Mouse (Mus musculus): Measurements from ENCODE around the gene Ggt7. TPM values are rescaled to one million over a fixed set of nuclear protein-coding genes. Genes with fewer than 3 reads are reported as not detected.
A peak's percentile ranks its signal among the peaks of the same experiment; 100 is the strongest.

Ggt7 gene
- polyA plus RNA-seq, 1 experiment from 2014 or later, result 10.6 TPM

GRCm38 (mm10) chr2:155502596-155502995, 15.4 kb downstream of the Ggt7 start:
- no peak overlapping the region for H3K27ac ChIP-seq (ENCODE audit: low read depth, low read length)

GRCm38 (mm10) chr2:155490998-155491397, 27.0 kb downstream of the Ggt7 start:
- no peak overlapping the region for H3K27ac ChIP-seq (ENCODE audit: low read depth, low read length)

More at GRCm38 (mm10) chr2:155502596-155502995, 15.4 kb downstream of the Ggt7 start:
- H3K4me3 ChIP-seq (ENCODE audit: low read depth, low read length), result no peak overlapping the region
- DNase-seq (ENCODE audit: low spot score), result no peak
- no peaks in the 10 kb centered on the region for H3K36me3 ChIP-seq (ENCODE audit: control insufficient read depth, insufficient read depth, low read length)
- no peaks in the 10 kb centered on the region for H3K27me3 ChIP-seq (ENCODE audit: control insufficient read depth, insufficient read depth, low read length)
- no peaks in the 10 kb centered on the region for H3K9me3 ChIP-seq (ENCODE audit: control insufficient read depth, low read length)
- H3K4me2 ChIP-seq (ENCODE audit: low read depth, low read length, severe bottlenecking), result no peak overlapping the region
- no peaks in the 10 kb centered on the region for H3K4me1 ChIP-seq (replicated peaks; ENCODE audit: control insufficient read depth, insufficient read depth, low read length)
- no peak for ATAC-seq (replicated peaks; ENCODE audit: low FRiP score)
- 88% methylated on average over 7 of the region's 7 CpGs for WGBS
- no peak overlapping the region for H3K9ac ChIP-seq (ENCODE audit: low read length)

GRCm38 (mm10) chr2:155482021-155482420, 36.0 kb downstream of the Ggt7 start:
- no peak overlapping the region for H3K27ac ChIP-seq (ENCODE audit: low read depth, low read length)
- no peak overlapping the region for H3K9ac ChIP-seq (ENCODE audit: low read length)
- ATAC-seq (replicated peaks; ENCODE audit: low FRiP score) (no peak), DNase-seq (ENCODE audit: low spot score) (peak; percentile 81)
- H3K4me3 ChIP-seq (ENCODE audit: low read depth, low read length), result no peak overlapping the region
- H3K4me1 ChIP-seq (replicated peaks; ENCODE audit: control insufficient read depth, insufficient read depth, low read length), result no peaks in the 10 kb centered on the region
- no peak overlapping the region for H3K4me2 ChIP-seq (ENCODE audit: low read depth, low read length, severe bottlenecking)
- WGBS, result 49% methylated on average over 3 of the region's 3 CpGs
- H3K27me3 ChIP-seq (ENCODE audit: control insufficient read depth, insufficient read depth, low read length), result no peaks in the 10 kb centered on the region
- no peaks in the 10 kb centered on the region; the same call in 1 of the 2 replicates for H3K9me3 ChIP-seq (ENCODE audit: control insufficient read depth, low read length)
- no peaks in the 10 kb centered on the region for H3K36me3 ChIP-seq (ENCODE audit: control insufficient read depth, insufficient read depth, low read length)

More at GRCm38 (mm10) chr2:155490998-155491397, 27.0 kb downstream of the Ggt7 start:
- H3K4me3 ChIP-seq (ENCODE audit: low read depth, low read length), result no peak overlapping the region
- no peak overlapping the region for H3K9ac ChIP-seq (ENCODE audit: low read length)
- no peak overlapping the region for H3K4me2 ChIP-seq (ENCODE audit: low read depth, low read length, severe bottlenecking)
- ATAC-seq (replicated peaks; ENCODE audit: low FRiP score), result no peak
- DNase-seq (ENCODE audit: low spot score), result no peak
- H3K27me3 ChIP-seq (ENCODE audit: control insufficient read depth, insufficient read depth, low read length), result no peaks in the 10 kb centered on the region
- WGBS, result 89% methylated on average over 6 of the region's 6 CpGs
- no peaks in the 10 kb centered on the region for H3K4me1 ChIP-seq (replicated peaks; ENCODE audit: control insufficient read depth, insufficient read depth, low read length)
- H3K36me3 ChIP-seq (ENCODE audit: control insufficient read depth, insufficient read depth, low read length), result no peaks in the 10 kb centered on the region
- no peaks in the 10 kb centered on the region for H3K9me3 ChIP-seq (ENCODE audit: control insufficient read depth, low read length)

GRCm38 (mm10) chr2:155473570-155474088, 44.4 kb downstream of the Ggt7 start, which contains the start of gene Ncoa6:
TSS of gene Ncoa6 (minus strand) at chr2:155473894.
- DNase-seq (ENCODE audit: low spot score) (peak; percentile 93), ATAC-seq (replicated peaks; ENCODE audit: low FRiP score) (peak; percentile 85)
- peak within 1 kb of the TSS; percentile 75 for H3K27ac ChIP-seq (ENCODE audit: low read depth, low read length)
- H3K4me1 ChIP-seq (replicated peaks; ENCODE audit: control insufficient read depth, insufficient read depth, low read length), result peaks cover 7% of the 10 kb centered on the region; the same call in 1 of the 2 replicates
- no peaks in the 10 kb centered on the region for H3K36me3 ChIP-seq (ENCODE audit: control insufficient read depth, insufficient read depth, low read length)
- peak within 1 kb of the TSS; percentile 95 for H3K4me3 ChIP-seq (ENCODE audit: low read depth, low read length)
- peak within 1 kb of the TSS; percentile 80 for H3K4me2 ChIP-seq (ENCODE audit: low read depth, low read length, severe bottlenecking)
- no peaks in the 10 kb centered on the region for H3K9me3 ChIP-seq (ENCODE audit: control insufficient read depth, low read length)
- 0% methylated on average over 45 of the region's 72 CpGs for WGBS
- H3K27me3 ChIP-seq (ENCODE audit: control insufficient read depth, insufficient read depth, low read length), result no peaks in the 10 kb centered on the region
- H3K9ac ChIP-seq (ENCODE audit: low read length), result peak within 1 kb of the TSS; percentile 95

- no peaks in the 10 kb centered on the region for H3K27me3 ChIP-seq (ENCODE audit: control insufficient read depth, insufficient read depth, low read length)
- WGBS, result 0% methylated on average over 32 of the region's 71 CpGs
- DNase-seq (ENCODE audit: low spot score) (peak; percentile 79), ATAC-seq (replicated peaks; ENCODE audit: low FRiP score) (peak; percentile 62)
- H3K9me3 ChIP-seq (ENCODE audit: control insufficient read depth, low read length), result no peaks in the 10 kb centered on the region
- peaks cover 7% of the 10 kb centered on the region; the same call in 1 of the 2 replicates for H3K4me1 ChIP-seq (replicated peaks; ENCODE audit: control insufficient read depth, insufficient read depth, low read length)
- H3K4me2 ChIP-seq (ENCODE audit: low read depth, low read length, severe bottlenecking), result peak overlapping the region; percentile 80
- H3K9ac ChIP-seq (ENCODE audit: low read length), result peak overlapping the region; percentile 95
- H3K27ac ChIP-seq (ENCODE audit: low read depth, low read length), result peak overlapping the region; percentile 75
- H3K4me3 ChIP-seq (ENCODE audit: low read depth, low read length), result peak overlapping the region; percentile 95
- no peaks in the 10 kb centered on the region for H3K36me3 ChIP-seq (ENCODE audit: control insufficient read depth, insufficient read depth, low read length)
Measured at GRCm38 (mm10) chr2:155472671-155473569, 45.1 kb downstream of the Ggt7 start.

GRCm38 (mm10) chr2:155466861-155467260, 51.2 kb downstream of the Ggt7 start:
- no peak overlapping the region for H3K9ac ChIP-seq (ENCODE audit: low read length)
- ATAC-seq (replicated peaks; ENCODE audit: low FRiP score) (no peak), DNase-seq (ENCODE audit: low spot score) (no peak)
- H3K27ac ChIP-seq (ENCODE audit: low read depth, low read length), result no peak overlapping the region
- no peaks in the 10 kb centered on the region for H3K36me3 ChIP-seq (ENCODE audit: control insufficient read depth, insufficient read depth, low read length)
- H3K9me3 ChIP-seq (ENCODE audit: control insufficient read depth, low read length), result no peaks in the 10 kb centered on the region
- no peak overlapping the region for H3K4me2 ChIP-seq (ENCODE audit: low read depth, low read length, severe bottlenecking)
- WGBS, result 96% methylated on average over 1 of the region's 1 CpGs
- H3K4me1 ChIP-seq (replicated peaks; ENCODE audit: control insufficient read depth, insufficient read depth, low read length), result no peaks in the 10 kb centered on the region
- no peak overlapping the region for H3K4me3 ChIP-seq (ENCODE audit: low read depth, low read length)
- H3K27me3 ChIP-seq (ENCODE audit: control insufficient read depth, insufficient read depth, low read length), result no peaks in the 10 kb centered on the region

- WGBS, result 85% methylated on average over 7 of the region's 7 CpGs
- H3K4me1 ChIP-seq (replicated peaks; ENCODE audit: control insufficient read depth, insufficient read depth, low read length), result no peaks in the 10 kb centered on the region
- no peaks in the 10 kb centered on the region for H3K9me3 ChIP-seq (ENCODE audit: control insufficient read depth, low read length)
- H3K4me3 ChIP-seq (ENCODE audit: low read depth, low read length), result no peak overlapping the region
- no peak for ATAC-seq (replicated peaks; ENCODE audit: low FRiP score)
- no peak overlapping the region for H3K9ac ChIP-seq (ENCODE audit: low read length)
- no peak overlapping the region for H3K4me2 ChIP-seq (ENCODE audit: low read depth, low read length, severe bottlenecking)
- DNase-seq (ENCODE audit: low spot score), result no peak
- H3K36me3 ChIP-seq (ENCODE audit: control insufficient read depth, insufficient read depth, low read length), result no peaks in the 10 kb centered on the region
- no peaks in the 10 kb centered on the region for H3K27me3 ChIP-seq (ENCODE audit: control insufficient read depth, insufficient read depth, low read length)
- H3K27ac ChIP-seq (ENCODE audit: low read depth, low read length), result no peak overlapping the region
Measured at GRCm38 (mm10) chr2:155453591-155453990, 64.4 kb downstream of the Ggt7 start.

- no peaks in the 10 kb centered on the region for H3K4me1 ChIP-seq (replicated peaks; ENCODE audit: control insufficient read depth, insufficient read depth, low read length)
- H3K4me3 ChIP-seq (ENCODE audit: low read depth, low read length), result no peak overlapping the region
- no peak overlapping the region for H3K27ac ChIP-seq (ENCODE audit: low read depth, low read length)
- 84% methylated on average over 5 of the region's 5 CpGs for WGBS
- no peak for DNase-seq (ENCODE audit: low spot score)
- H3K27me3 ChIP-seq (ENCODE audit: control insufficient read depth, insufficient read depth, low read length), result no peaks in the 10 kb centered on the region
- no peaks in the 10 kb centered on the region for H3K9me3 ChIP-seq (ENCODE audit: control insufficient read depth, low read length)
- H3K4me2 ChIP-seq (ENCODE audit: low read depth, low read length, severe bottlenecking), result no peak overlapping the region
- ATAC-seq (replicated peaks; ENCODE audit: low FRiP score), result no peak
- no peak overlapping the region for H3K9ac ChIP-seq (ENCODE audit: low read length)
- H3K36me3 ChIP-seq (ENCODE audit: control insufficient read depth, insufficient read depth, low read length), result no peaks in the 10 kb centered on the region
Measured at GRCm38 (mm10) chr2:155451256-155451655, 66.8 kb downstream of the Ggt7 start.
